Mouse (Mus musculus): ENCODE data around the gene Bax. TPM values are rescaled to one million over a fixed set of nuclear protein-coding genes. Genes with fewer than 3 reads are reported as not detected.

Gene Bax
- polyA plus RNA-seq, 1 experiment from 2014 or later: 242 TPM

DNA sequence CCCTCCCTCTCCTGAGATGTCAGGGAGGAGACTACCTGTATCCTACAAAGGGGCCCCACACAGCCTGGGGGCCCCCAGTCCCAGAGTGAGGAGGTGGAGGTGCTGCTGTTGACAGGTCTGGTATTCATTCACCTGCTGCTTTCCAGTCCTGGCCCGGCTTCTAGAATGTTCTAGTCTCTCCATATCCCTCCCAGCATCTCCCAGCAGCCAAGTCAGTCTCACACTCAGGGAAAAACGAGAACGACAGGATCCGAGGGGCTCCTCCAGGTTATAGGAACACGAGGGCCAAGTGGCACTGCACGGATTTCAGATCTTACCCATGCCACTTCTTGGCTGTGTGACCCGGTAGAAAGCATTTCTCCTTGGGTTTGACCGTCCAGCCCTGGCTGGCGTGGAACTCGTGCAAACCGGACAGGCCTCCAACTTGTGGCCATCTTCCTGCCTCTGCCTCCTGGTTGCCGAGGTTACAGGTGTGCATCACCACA, 51.9 kb downstream of the Bax start:
- Histone ChIP-seq H3K27ac (ENCODE audit: low read depth, low read length) (no peak overlapping the region), H3K9ac (ENCODE audit: low read depth, low read length) (no peak overlapping the region), H3K4me3 (ENCODE audit: low read length) (no peak overlapping the region), H3K27me3 (replicated peaks; ENCODE audit: control insufficient read depth, insufficient read depth, low read length) (peaks cover 87% of the 10 kb centered on the region), H3K4me1 (ENCODE audit: control insufficient read depth, insufficient read depth, low read depth, low read length) (peaks cover 15% of the 10 kb centered on the region), H3K4me2 (ENCODE audit: low read length) (no peak overlapping the region), H3K36me3 (ENCODE audit: control insufficient read depth, insufficient read depth, low read length) (no peaks in the 10 kb centered on the region), H3K9me3 (ENCODE audit: control insufficient read depth, low read length) (no peaks in the 10 kb centered on the region)
- no peak for ATAC-seq
- 39% methylated on average over 12 of the region's 12 CpGs for WGBS

DNA sequence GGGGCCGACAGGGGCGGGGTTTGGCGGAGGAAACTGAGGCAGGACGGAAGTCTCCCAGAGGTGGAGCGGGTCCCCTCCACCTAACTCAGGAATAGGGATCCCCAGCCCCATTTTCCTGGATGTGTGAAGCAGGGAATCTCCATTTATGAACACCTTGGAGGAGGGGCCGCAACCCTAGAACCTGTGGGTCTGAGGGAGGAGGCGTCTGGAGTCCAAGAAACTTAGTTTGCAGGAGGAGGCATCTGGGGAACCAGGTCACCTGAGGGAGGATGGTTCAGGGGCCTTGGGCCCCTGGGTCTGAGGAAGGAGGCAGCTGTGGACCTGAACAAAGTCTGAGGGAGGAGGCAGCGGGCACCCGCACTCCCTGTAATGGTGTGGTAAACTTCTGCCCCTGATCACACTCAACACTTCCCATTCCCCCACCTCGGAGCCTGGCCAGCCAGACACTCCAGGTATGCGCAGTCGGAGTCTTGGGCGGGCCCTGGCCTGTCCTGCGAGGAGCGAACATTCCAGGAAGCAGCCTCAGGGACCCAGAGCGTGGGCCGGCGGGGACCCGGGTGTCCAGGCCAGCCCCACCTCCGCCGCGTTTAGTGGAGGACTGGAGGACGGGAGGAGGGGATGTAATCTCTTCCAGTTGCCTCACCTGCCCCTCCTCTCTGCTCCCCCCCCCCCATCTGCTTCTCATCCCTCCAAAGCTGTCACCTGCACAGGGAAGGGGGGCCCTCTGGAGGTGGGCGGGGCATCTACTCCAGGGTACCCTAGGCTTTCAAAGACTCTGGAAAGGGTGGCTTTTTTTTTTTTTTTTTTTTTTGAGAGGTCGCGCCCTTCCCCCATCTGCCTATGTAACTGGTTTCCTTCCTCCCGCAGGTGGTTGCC, 52.6 kb downstream of the Bax start:
- H3K4me2 ChIP-seq (ENCODE audit: low read length): peak overlapping the region; percentile 92
- WGBS: 2% methylated on average over 27 of the region's 27 CpGs
- H3K9ac ChIP-seq (ENCODE audit: low read depth, low read length): peak overlapping the region; percentile 68
- peak overlapping the region; percentile 53 for H3K4me3 ChIP-seq (ENCODE audit: low read length)
- ATAC-seq: no peak
- no peaks in the 10 kb centered on the region for H3K9me3 ChIP-seq (ENCODE audit: control insufficient read depth, low read length)
- no peak overlapping the region for H3K27ac ChIP-seq (ENCODE audit: low read depth, low read length)
- H3K4me1 ChIP-seq (ENCODE audit: control insufficient read depth, insufficient read depth, low read depth, low read length): peaks cover 15% of the 10 kb centered on the region
- no peaks in the 10 kb centered on the region for H3K36me3 ChIP-seq (ENCODE audit: control insufficient read depth, insufficient read depth, low read length)
- H3K27me3 ChIP-seq (replicated peaks; ENCODE audit: control insufficient read depth, insufficient read depth, low read length): peaks cover 90% of the 10 kb centered on the region

DNA sequence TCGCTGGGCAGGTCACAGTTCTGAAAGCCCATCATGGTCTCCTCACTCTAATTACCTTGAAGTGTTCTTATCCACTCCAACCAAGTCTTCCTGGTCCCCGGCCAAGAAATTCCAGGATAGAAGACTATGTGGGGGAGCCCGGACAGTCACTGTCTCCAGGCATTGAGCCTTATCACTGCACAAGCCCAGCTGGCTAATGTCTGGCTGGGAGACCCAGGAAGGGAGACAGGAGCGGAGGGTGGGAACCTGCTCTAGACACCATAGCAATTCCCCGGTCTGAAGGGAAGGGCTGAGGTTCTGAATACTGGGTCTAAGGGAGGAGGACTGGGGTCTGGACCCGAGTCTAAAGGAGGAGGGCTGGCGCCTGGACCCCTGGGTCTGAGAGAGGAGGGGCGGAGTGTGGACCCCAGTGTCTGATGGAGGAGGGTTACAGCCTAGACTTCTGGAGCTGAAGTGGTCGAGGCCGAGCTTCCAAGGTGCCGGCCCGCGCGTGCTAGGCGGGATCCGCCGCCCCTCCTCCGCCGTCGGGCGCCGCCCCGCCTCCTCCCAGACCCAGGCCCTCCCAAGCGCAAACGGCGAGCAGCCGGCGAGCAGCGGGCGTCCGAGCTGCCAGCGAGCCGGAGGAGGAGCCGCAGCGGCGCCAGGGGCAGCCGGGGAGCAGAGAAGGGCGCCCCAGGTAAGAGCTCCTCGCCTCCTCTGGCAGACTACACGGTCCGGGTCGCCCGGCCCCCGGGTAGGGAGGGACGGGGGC, 53.4 kb downstream of the Bax start, which contains the start of gene Ntf5:
Gene Ntf5 (plus strand): TSS at position 583 of the 751 bp plus-strand sequence.
- WGBS: 3% methylated on average over 38 of the region's 45 CpGs
- H3K4me1 ChIP-seq (ENCODE audit: control insufficient read depth, insufficient read depth, low read depth, low read length): peaks cover 15% of the 10 kb centered on the region
- H3K9me3 ChIP-seq (ENCODE audit: control insufficient read depth, low read length): no peaks in the 10 kb centered on the region

DNA sequence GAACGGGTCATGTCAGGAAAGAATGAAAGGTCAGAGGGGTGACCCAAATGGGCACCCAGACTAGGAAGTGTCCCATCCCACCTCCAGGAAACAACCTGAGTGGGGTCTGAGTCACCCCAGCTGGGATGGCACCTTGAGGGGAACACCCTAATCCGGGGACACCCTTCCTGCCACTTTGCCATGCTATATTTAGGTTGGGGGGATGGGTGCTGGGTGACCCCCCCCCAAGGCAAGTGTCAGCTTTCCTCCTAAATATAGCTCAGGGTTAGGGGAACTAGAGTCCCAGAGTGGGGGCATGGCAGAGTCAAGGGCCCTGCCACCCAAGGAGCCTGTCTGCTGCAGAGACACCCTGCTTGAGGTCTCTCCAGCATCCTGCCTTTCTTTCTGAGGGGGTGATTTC, 54.3 kb downstream of the Bax start:
- no peak for ATAC-seq
- peaks cover 90% of the 10 kb centered on the region for H3K27me3 ChIP-seq (replicated peaks; ENCODE audit: control insufficient read depth, insufficient read depth, low read length)
- no peaks in the 10 kb centered on the region for H3K36me3 ChIP-seq (ENCODE audit: control insufficient read depth, insufficient read depth, low read length)
- WGBS: 86% methylated on average over 2 of the region's 2 CpGs
- no peaks in the 10 kb centered on the region for H3K9me3 ChIP-seq (ENCODE audit: control insufficient read depth, low read length)
- no peak overlapping the region for H3K9ac ChIP-seq (ENCODE audit: low read depth, low read length)
- no peak overlapping the region for H3K27ac ChIP-seq (ENCODE audit: low read depth, low read length)
- no peak overlapping the region for H3K4me3 ChIP-seq (ENCODE audit: low read length)
- no peak overlapping the region for H3K4me2 ChIP-seq (ENCODE audit: low read length)
- H3K4me1 ChIP-seq (ENCODE audit: control insufficient read depth, insufficient read depth, low read depth, low read length): peaks cover 15% of the 10 kb centered on the region

More for the DNA sequence above, 53.4 kb downstream of the Bax start, which contains the start of gene Ntf5:
- ATAC-seq: peak; percentile 43
- Histone ChIP-seq H3K27me3 (replicated peaks; ENCODE audit: control insufficient read depth, insufficient read depth, low read length) (peaks cover 90% of the 10 kb centered on the region), H3K36me3 (ENCODE audit: control insufficient read depth, insufficient read depth, low read length) (no peaks in the 10 kb centered on the region), H3K9ac (ENCODE audit: low read depth, low read length) (peak within 1 kb of the TSS; percentile 68), H3K27ac (ENCODE audit: low read depth, low read length) (no peak within 1 kb of the TSS), H3K4me3 (ENCODE audit: low read length) (peak within 1 kb of the TSS; percentile 53), H3K4me2 (ENCODE audit: low read length) (peak within 1 kb of the TSS; percentile 92)

Small RNAs within 50 kb of the gene (microRNA-seq; reads per million reads assigned to microRNA genes)
- not detected for gene Gm22133

Other genes with a start within 250 kb of the Bax start
- 1.3 and 1.4 TPM in 2 replicates for gene Cd37, start 227.8 kb downstream of the Bax start, polyA plus RNA-seq (2015; fragmentation: Nextera tagmentation; extraction: Ambion mirVana)
- 0.89 and 2.0 TPM in 2 replicates for gene Slc6a16, start 225.8 kb downstream of the Bax start, polyA plus RNA-seq (2015; fragmentation: Nextera tagmentation; extraction: Ambion mirVana)
- gene Slc6a21, start 189.4 kb downstream of the Bax start, polyA plus RNA-seq (2015; fragmentation: Nextera tagmentation; extraction: Ambion mirVana): not detected in 2 replicates
- gene Trpm4, start 133.1 kb downstream of the Bax start, polyA plus RNA-seq (2015; fragmentation: Nextera tagmentation; extraction: Ambion mirVana): 13.3 and 14.2 TPM in 2 replicates
- 0.28 and 0.72 TPM in 2 replicates for gene Hrc, start 131.6 kb downstream of the Bax start, polyA plus RNA-seq (2015; fragmentation: Nextera tagmentation; extraction: Ambion mirVana)
- 28.5 and 28.6 TPM in 2 replicates for gene Ppfia3, start 99.9 kb downstream of the Bax start, polyA plus RNA-seq (2015; fragmentation: Nextera tagmentation; extraction: Ambion mirVana)
- 41.4 and 70.3 TPM in 2 replicates for gene Lin7b, start 96.3 kb downstream of the Bax start, polyA plus RNA-seq (2015; fragmentation: Nextera tagmentation; extraction: Ambion mirVana)
- 144 and 161 TPM in 2 replicates for gene Snrnp70, start 71.2 kb downstream of the Bax start, polyA plus RNA-seq (2015; fragmentation: Nextera tagmentation; extraction: Ambion mirVana)
- gene Kcna7, start 61.2 kb downstream of the Bax start, polyA plus RNA-seq (2015; fragmentation: Nextera tagmentation; extraction: Ambion mirVana): 0.06 TPM in 1 of 2 replicates, not detected in the other
- 0.15 and 0.27 TPM in 2 replicates for gene Ntf5, start 53.2 kb downstream of the Bax start, polyA plus RNA-seq (2015; fragmentation: Nextera tagmentation; extraction: Ambion mirVana)
- gene Lhb, start 46.1 kb downstream of the Bax start, polyA plus RNA-seq (2015; fragmentation: Nextera tagmentation; extraction: Ambion mirVana): 2.0 and 2.3 TPM in 2 replicates
- gene Gys1, start 32.1 kb downstream of the Bax start, polyA plus RNA-seq (2015; fragmentation: Nextera tagmentation; extraction: Ambion mirVana): 25.5 and 28.7 TPM in 2 replicates
- 94.3 and 108 TPM in 2 replicates for gene Ruvbl2, start 28.8 kb downstream of the Bax start, polyA plus RNA-seq (2015; fragmentation: Nextera tagmentation; extraction: Ambion mirVana)
- 5,303 and 5,527 TPM in 2 replicates for gene Ftl1, start 7.0 kb downstream of the Bax start, polyA plus RNA-seq (2015; fragmentation: Nextera tagmentation; extraction: Ambion mirVana)
- gene Tulp2, start 15.0 kb upstream of the Bax start, polyA plus RNA-seq (2015; fragmentation: Nextera tagmentation; extraction: Ambion mirVana): 0.20 and 0.30 TPM in 2 replicates
- not detected in 2 replicates for gene Gm45808, start 19.9 kb upstream of the Bax start, polyA plus RNA-seq (2015; fragmentation: Nextera tagmentation; extraction: Ambion mirVana)
- gene Dhdh, start 21.9 kb upstream of the Bax start, polyA plus RNA-seq (2015; fragmentation: Nextera tagmentation; extraction: Ambion mirVana): 4.0 and 4.3 TPM in 2 replicates
- gene Nucb1, start 43.5 kb upstream of the Bax start, polyA plus RNA-seq (2015; fragmentation: Nextera tagmentation; extraction: Ambion mirVana): 141 and 151 TPM in 2 replicates
- 17.5 and 18.2 TPM in 2 replicates for gene Ppp1r15a, start 59.4 kb upstream of the Bax start, polyA plus RNA-seq (2015; fragmentation: Nextera tagmentation; extraction: Ambion mirVana)
- 2.2 and 3.1 TPM in 2 replicates for gene Plekha4, start 59.4 kb upstream of the Bax start, polyA plus RNA-seq (2015; fragmentation: Nextera tagmentation; extraction: Ambion mirVana)
- gene Hsd17b14, start 88.0 kb upstream of the Bax start, polyA plus RNA-seq (2015; fragmentation: Nextera tagmentation; extraction: Ambion mirVana): 0.43 and 0.80 TPM in 2 replicates
- 22.7 and 27.0 TPM in 2 replicates for gene Bcat2, start 103.3 kb upstream of the Bax start, polyA plus RNA-seq (2015; fragmentation: Nextera tagmentation; extraction: Ambion mirVana)
- not detected in 2 replicates for gene Fgf21, start 148.6 kb upstream of the Bax start, polyA plus RNA-seq (2015; fragmentation: Nextera tagmentation; extraction: Ambion mirVana)
- gene Fut1, start 150.4 kb upstream of the Bax start, polyA plus RNA-seq (2015; fragmentation: Nextera tagmentation; extraction: Ambion mirVana): not detected in 2 replicates
- gene Izumo1, start 154.9 kb upstream of the Bax start, polyA plus RNA-seq (2015; fragmentation: Nextera tagmentation; extraction: Ambion mirVana): not detected in 2 replicates
- 16.7 and 17.5 TPM in 2 replicates for gene Rasip1, start 160.6 kb upstream of the Bax start, polyA plus RNA-seq (2015; fragmentation: Nextera tagmentation; extraction: Ambion mirVana)
- 2.9 and 5.2 TPM in 2 replicates for gene Mamstr, start 173.1 kb upstream of the Bax start, polyA plus RNA-seq (2015; fragmentation: Nextera tagmentation; extraction: Ambion mirVana)
- 0.09 and 0.19 TPM in 2 replicates for gene Fut2, start 199.5 kb upstream of the Bax start, polyA plus RNA-seq (2015; fragmentation: Nextera tagmentation; extraction: Ambion mirVana)
- 0.84 and 0.94 TPM in 2 replicates for gene Ntn5, start 217.1 kb upstream of the Bax start, polyA plus RNA-seq (2015; fragmentation: Nextera tagmentation; extraction: Ambion mirVana)
- gene Sec1, start 227.5 kb upstream of the Bax start, polyA plus RNA-seq (2015; fragmentation: Nextera tagmentation; extraction: Ambion mirVana): 0.43 and 0.45 TPM in 2 replicates
- gene Car11, start 232.9 kb upstream of the Bax start, polyA plus RNA-seq (2015; fragmentation: Nextera tagmentation; extraction: Ambion mirVana): 63.8 and 68.2 TPM in 2 replicates
- gene Dbp, start 238.2 kb upstream of the Bax start, polyA plus RNA-seq (2015; fragmentation: Nextera tagmentation; extraction: Ambion mirVana): 3.2 and 3.3 TPM in 2 replicates
- 508 and 537 TPM in 2 replicates for gene Rpl18, start 248.6 kb upstream of the Bax start, polyA plus RNA-seq (2015; fragmentation: Nextera tagmentation; extraction: Ambion mirVana)

Measured in hindbrain, embryonic 16.5 days (tissue).